Mouse (Mus musculus) layer of hippocampus, adult 9-10 months (tissue): Measurements from ENCODE around the gene Nlgn3.
A peak's percentile ranks its signal among the peaks of the same experiment; 100 is the strongest.

Source experiments
- DNase-seq: peaks from one replicate; pipeline ENCODE4 v3.0.0; 2022; ENCODE audit warnings: low spot score

Gene Nlgn3

GRCm38 (mm10) chrX:101299055-101299454 lies at the start of gene Nlgn3:
Gene Nlgn3 (plus strand): TSS chrX:101299168.
- no peak for DNase-seq

DNA sequence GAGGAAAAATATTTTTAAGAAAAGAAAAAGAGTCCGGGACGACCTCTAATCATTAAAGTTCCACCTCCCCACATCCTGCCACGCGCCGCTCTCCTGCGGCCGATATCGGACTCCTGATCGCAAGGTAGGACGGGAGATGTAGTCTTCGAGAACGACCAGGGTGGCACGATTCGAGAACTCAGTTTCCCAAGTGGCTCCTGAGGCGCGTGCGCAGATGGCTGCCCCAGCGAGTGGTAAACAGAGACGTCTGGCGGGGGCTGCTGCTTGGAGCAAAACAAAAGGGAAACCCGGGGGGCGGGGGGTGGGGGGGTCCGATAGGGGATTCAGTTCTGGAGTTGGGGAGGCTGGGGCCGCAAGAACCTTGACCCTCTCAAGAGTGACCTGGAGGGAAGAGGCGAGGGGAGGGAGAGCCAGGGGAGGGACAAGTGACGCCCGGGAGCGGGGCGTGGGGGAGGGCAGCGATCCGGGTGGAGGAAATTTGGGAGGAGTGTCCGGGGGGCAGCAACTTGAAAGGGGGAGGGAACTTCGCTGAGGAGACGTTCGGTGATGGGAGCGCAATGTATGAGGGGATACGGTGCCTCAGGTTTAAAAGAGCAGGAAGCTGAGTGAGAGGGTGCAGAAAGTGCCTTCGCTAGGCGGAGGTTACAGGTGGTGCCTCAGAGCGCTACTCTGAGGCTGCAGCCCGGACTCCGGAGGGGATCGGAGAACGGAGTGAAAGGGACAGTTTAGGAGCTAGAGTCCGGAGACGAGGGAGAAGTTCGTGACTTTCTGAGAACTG lies 44.8 kb upstream of the Nlgn3 start, which contains the start of gene Foxo4:
Gene Foxo4 (plus strand): TSS at position 577 of the 778 bp plus-strand sequence.
- DNase-seq = peak; percentile 71

DNA sequence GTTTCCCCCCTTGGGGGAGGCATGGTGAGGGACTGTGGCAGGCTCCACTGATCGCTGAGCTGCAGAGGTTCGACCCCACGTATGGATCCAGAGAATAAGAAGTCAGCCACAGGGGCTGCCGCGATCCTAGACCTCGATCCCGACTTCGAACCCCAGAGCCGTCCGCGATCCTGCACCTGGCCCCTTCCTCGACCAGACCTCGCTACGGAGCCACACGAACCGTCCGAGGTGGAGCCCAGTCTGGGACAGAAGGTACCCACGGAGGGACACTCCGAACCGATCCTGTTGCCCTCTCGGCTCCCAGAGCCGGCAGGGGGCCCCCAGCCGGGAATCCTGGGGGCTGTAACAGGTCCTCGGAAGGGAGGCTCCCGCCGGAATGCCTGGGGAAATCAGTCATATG lies 44.2 kb upstream of the Nlgn3 start:
- DNase-seq = no peak

- no peak for DNase-seq
These were observed 42.4 kb upstream of the Nlgn3 start for GRCm38 (mm10) chrX:101256603-101257002.

DNA sequence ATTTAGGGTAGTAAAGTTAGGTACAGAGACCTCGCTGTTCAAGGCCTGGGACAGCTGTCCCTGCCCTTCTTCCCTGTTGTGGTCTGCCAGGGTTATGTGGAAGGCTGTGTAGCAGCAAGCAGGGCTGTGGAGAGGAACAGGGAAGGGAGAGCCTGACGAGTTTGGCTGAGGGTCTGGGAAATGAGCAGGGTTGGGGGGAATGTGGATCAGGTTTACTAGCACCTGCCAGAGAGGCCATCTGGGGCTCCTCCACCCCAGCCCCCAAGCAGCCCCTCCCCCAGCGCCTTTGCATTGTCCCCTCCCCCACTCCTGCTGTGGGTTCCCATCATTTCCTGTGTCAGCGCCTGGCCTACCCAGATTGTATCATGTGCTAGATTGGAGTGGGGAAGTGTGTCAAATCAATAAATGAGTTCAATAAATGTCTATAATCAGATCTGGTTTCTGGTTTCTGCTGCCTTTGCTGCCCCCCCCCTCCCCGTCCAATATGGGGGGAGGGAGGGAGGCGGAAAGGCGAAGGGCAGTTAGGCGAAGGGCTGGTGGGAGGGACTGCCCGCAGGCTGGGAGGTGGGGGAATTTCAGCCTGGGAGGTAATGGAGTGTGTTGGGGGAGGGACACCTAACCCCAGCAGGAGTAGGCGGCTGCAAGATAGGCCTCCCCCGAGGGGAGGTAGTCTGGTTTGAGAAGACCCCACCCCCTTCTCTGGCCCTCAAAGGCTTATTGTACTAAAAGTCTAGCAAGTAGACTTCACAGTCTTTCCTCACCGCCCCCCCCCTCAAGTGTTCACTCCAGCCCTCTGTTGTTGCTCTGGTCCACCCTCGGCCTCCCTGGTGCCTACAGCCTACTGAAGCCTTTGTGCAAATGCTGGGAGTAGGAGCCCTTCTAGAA lies 38.3 kb upstream of the Nlgn3 start:
- no peak for DNase-seq

GRCm38 (mm10) chrX:101263892-101264291 lies 35.1 kb upstream of the Nlgn3 start, which contains the start of gene Gm614:
Gene Gm614 (minus strand): TSS chrX:101263992.
- DNase-seq = no peak

DNA sequence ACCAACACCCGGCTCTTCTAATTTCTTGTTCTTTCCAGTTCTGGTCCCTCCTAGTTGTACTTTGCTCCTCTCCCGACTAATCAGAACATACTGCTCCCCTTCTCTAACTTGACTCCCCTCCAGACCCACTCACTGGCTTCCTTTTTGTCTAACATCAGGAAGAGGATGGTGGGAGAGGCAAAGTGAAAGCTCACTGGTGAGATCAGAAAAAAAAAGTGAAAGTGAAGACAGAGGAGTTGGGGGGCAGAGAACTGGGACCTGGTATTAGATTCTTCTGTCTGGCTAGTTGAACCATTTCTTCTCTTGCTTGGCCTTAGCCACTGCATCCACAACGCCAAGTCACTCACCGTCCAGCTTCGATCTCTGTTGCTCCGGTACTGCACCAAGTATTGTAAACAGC lies 32.3 kb upstream of the Nlgn3 start:
- no peak for DNase-seq

GRCm38 (mm10) chrX:101268025-101268754 lies 30.8 kb upstream of the Nlgn3 start, which contains the start of gene Il2rg:
Gene Il2rg (minus strand): TSS chrX:101268255.
- DNase-seq = no peak

- DNase-seq = no peak
These were observed 30.2 kb upstream of the Nlgn3 start, which contains the start of gene Gm20489 for GRCm38 (mm10) chrX:101268755-101269124. Gene Gm20489 (minus strand): TSS chrX:101269023.

- no peak for DNase-seq
These were observed 25.6 kb upstream of the Nlgn3 start for GRCm38 (mm10) chrX:101273410-101273809.

DNA sequence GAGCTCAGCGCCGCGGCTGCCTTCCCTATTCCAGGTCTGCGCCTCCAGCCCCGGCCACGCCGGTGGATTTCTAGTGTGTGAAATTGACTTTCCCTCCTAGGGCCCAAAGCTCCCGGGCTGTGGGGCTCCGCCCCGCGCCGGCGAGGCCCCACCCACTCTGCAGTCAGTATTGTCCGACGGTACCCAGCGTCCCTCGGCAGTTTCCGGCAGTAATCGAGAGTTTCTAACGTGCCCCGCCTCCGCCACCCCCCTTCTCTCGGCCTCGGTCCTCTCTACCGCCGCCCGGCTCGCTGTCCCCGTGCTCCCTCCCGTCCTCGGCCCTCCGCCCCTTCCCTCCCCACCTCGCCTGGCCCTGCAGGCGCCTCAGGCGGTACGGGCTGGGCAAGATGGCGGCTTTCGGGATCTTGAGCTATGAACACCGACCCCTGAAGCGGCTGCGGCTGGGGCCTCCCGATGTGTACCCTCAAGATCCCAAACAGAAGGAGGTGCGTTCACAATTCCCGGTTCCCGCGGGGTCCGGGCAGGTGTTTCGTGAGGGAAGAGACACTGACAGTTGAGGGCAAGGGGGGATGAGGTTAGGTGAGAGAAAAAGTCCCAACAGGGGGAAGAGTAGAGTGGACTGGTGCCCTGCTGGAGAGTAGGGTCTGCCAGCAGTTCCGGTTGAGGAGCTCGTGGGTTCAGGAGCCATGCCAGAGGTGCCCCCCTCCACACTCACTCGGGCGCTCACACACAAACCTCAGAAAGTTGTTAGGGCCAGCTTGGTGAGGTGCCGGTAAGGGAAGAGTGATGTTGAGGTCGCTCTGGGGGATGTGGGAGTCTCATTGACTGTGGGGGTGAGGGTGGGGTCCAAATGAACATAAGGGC lies 24.9 kb upstream of the Nlgn3 start, which contains the start of gene Med12:
Gene Med12 (plus strand): TSS at position 156 of the 864 bp plus-strand sequence.
- DNase-seq = peak; percentile 36

DNA sequence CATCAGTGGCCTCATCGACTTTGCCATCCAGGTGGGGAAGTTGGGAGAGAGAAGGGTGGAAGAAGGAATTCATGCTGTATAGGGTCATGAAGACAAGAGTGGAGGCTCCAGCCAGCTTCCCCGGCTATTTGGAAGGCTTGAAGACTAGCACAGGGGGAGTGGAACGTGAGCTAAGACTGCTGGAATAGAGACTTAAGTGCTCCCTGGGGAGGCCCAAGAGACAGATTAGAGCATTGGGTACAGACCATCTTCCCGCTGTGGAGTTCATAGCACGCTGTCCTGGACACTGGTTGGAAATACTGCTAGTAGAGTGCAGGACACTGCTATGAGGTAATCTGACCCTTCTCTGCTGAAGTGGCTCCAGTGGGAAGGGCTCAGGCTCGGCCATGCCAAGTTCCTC lies 16.2 kb upstream of the Nlgn3 start:
- no peak for DNase-seq

DNA sequence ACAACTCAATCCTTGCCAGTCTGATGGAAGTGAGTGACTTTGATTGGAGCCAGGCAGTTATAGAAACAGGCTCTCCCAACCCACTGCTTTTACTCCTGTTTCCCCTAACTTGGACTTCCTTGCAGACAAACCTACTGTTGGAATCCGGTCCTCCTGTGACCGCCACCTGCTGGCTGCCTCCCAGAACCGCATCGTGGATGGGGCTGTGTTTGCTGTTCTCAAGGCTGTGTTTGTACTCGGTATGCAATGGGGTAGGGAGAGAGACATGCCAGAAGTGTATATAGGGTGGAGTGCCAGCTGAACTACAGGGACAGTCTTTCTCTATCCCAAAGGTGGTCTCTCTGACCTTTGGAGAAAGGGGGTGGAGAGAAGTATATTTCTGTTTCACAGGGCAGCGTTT lies 13.4 kb upstream of the Nlgn3 start:
- no peak for DNase-seq

DNA sequence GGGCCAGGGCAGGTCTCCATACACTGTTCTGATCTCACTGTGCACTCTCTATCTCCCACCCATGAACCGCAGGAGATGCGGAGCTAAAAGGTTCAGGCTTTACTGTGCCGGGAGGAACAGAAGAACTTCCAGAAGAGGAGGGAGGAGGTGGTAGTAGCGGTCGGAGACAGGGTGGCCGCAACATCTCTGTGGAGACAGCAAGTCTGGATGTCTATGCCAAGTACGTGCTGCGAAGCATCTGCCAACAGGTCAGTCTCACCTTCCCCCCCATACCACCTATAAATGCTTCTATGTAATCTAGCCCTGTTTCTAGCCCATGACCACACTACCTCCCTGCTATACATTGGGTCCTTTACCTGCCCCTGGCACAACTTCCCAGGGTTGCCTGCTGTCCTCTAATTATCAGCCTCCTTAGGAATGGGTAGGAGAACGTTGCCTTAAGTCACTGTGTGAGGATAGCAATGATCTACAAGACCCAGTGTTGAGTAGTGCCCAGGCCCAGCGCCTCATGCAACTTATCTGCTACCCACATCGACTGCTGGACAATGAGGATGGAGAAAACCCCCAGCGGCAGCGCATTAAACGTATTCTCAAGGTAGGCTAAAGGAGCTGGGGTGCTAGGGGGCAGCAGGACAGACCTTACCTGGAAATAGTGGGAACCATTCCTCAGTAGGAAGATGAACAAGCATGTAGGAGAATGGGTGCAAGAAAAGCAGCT lies 12.9 kb upstream of the Nlgn3 start:
- no peak for DNase-seq

DNA sequence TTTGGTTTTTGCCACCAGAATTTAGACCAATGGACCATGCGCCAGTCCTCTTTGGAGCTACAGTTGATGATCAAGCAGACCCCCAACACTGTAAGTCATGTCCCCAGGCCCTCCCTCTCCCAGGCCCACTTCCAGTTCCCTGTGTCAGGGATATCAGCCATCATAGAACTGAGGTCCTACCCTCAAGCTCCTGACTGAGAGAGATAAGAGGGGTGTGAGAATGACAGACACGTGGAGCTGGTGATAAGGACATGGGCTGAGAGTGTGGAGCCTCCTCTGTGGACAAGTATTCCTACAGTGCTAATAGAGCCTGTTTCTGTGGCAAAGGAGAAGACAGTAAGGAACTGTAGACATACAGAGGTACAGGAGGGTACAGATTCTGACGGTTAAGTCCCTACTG lies 11.4 kb upstream of the Nlgn3 start:
- no peak for DNase-seq

DNA sequence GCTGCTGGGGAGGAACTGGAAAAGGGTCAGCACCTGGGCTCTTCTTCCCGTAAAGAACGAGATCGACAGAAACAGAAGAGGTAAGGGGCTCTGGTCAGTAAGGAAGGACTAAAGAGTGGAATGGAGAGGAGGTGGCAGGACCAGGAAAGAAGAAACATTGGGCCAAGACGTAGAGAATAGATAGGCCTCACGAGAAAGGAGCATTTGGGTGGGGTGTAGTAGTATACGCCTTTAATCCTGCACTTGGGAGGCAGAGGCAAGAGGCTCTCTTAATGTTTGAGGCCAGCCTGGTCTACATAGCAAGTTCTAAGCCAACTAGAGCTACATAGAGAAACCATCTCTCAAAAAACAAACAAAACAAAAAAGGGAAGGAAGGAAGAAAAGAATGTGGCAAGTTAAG lies 10.5 kb upstream of the Nlgn3 start:
- no peak for DNase-seq

- no peak for DNase-seq
These were observed 9.9 kb upstream of the Nlgn3 start for GRCm38 (mm10) chrX:101289037-101289436.

- DNase-seq = no peak
These were observed 8.9 kb upstream of the Nlgn3 start for GRCm38 (mm10) chrX:101290111-101290510.

GRCm38 (mm10) chrX:101299473-101300426 lies 782 bp downstream of the Nlgn3 start:
- no peak for DNase-seq
